Mouse (Mus musculus) bone marrow, adult 2 months (tissue): ENCODE data around the gene Tank.

Source experiments
- CTCF ChIP-seq: fragments of 200-500 bp; IDR thresholded peaks from 2 replicates; pipeline ENCODE4 v1.5.1; 2011; ENCODE audit warnings: low read length, control low read depth; ENCODE audit not compliant: control insufficient read depth, insufficient read depth
- POLR2A ChIP-seq: fragments of 200-500 bp; IDR thresholded peaks from 2 replicates; pipeline ENCODE4 v1.6.1; 2011; ENCODE audit warnings: low read depth, mild to moderate bottlenecking, control low read depth, low read length, borderline replicate concordance; ENCODE audit not compliant: control insufficient read depth

DNA sequence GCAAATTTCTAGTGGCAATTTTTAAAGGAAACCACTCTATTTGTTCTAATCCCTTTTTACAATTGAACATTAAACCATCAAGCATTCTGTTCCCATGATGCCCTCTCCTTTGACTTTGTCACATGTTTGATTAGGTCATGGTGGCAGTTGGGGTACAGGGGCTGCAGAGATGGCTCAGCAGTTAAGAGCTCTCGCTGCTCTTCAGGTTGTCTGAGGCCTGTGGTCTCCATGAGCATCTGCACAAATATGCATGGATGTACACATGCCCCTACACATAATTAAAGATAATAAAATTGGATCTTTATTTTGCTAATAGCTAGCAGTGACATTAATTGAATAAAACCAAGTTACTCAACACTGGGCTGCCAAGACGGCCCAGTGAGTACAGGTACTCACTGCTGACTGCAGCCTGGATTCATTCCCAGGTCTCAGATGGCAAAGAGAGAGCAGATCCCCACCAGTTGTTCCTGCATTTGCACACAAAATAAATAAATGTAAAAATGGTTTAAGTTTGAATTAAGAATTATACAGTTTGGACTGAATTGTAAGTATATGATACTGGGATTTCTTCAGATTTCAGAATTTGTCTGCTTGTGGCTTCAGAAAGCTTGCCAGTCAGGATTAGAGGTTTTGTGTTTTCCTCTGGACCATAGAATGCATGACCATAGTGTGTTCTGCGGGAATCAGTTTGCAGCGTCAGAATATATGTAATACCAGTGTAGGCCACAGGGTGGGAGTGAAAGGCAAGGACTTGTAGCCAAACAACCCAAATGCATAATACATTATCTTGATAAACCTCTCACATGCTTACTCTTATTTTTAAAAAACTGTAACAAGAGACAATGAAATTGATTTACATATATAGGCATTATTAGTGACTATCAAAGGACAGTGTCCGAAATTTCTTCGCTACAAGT, 64.3 kb downstream of the Tank start:
- no peak for TF ChIP-seq CTCF
- TF ChIP-seq POLR2A, result no peak
